Mouse (Mus musculus): ENCODE results near the gene 1700001O22Rik.

Gene 1700001O22Rik

DNA sequence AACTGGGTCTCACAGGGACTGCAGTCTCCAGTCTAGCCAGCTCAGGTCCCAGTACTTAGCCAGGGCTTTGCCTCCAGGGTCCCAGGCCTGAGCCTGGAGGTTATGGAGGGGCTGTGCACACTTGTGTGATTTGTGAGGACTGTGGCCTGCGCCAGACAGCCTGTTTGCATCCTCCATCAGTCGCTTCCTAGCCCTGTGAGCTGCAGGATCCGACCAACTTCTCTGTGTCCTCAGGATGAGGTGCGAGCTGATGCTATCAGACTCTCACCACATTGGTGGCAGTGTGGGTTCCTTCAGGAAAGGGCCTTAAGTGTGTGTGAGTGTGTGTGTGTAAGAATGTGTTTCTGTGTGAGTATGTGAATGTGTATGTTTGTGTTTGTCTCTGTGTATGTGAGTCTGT lies 16.0 kb downstream of the 1700001O22Rik start:
- in situ Hi-C loops (cut with MboI; ENCODE audit: low pct_unique_long_range_greater_than_20kb in 1 of 2, low sequenced_read_pairs in 2 of 2, unreplicated experiment in 1 of 2) = no loop called here

- in situ Hi-C loops (cut with MboI; ENCODE audit: low pct_unique_long_range_greater_than_20kb in 1 of 2, low sequenced_read_pairs in 2 of 2, unreplicated experiment in 1 of 2) = no loop called here
Observed at GRCm38 (mm10) chr2:30784078-30784994, 19.1 kb downstream of the 1700001O22Rik start.

DNA sequence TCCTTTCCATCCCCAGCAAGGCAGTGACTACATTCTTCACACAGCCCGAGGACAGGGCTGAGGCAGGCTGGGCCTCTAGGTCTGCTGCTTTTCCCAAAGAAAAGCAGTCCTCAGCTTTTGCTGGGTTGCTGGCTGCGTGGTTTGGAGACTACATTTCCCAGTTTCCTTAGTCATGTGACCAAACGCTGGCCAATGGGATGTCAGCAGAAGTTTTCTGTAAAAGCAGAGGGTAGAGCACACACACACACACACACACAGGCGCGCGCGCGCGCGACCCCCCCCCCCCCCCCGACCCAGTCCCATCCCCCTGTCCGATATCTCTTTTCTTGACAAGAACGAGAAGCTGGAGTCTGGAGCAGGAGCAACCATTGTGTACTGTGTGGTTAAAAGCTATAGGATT lies 20.1 kb downstream of the 1700001O22Rik start:
- in situ Hi-C loops (cut with MboI; ENCODE audit: low pct_unique_long_range_greater_than_20kb in 1 of 2, low sequenced_read_pairs in 2 of 2, unreplicated experiment in 1 of 2) = no loop called here

DNA sequence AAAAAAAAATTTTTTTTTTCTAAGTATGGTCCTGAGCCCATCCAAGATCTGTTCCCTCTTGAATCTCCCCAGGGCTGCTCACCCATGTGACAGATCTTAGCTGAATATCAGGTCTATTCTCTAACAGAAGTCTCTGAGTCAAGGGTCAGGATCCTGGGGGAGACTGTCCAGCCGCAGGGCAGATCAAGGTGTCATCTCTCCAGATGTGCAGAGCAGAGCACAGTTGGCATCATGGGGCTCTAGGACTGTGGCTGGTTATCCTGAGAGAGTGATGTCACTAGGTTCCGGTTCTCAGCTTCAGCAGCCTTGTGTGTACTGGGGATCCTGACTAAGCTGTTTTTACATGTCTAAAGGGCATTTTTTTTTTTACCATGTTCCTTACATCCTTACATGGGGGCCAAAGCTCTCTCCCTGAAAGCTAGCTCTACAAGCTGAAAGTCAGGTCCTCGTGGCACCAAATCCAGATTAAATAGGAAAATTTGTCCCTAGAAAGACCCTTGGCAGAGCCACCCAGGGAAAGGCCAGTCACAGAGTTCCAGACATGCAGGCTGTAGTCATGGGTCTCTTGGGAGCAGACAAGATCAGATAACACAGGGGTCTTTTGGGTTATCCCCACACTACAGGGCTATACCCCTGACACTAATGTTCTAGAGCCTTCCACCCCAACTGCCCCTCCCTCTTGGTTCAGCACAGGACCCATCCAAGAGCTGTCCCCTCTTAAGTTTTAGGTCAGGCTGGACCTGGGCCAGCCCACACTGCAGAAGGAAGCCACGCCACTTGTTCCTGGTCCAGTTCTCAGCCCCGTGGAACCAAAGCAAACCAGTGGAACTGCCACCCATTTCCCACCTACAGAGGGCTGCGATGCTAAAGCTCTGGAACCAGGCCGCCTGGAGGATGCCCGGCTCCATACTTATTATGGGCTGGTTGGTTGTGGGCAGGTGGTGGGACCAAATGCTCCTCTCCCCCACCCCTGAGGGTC lies 20.9 kb downstream of the 1700001O22Rik start:
- in situ Hi-C loops (cut with MboI; ENCODE audit: low pct_unique_long_range_greater_than_20kb in 1 of 2, low sequenced_read_pairs in 2 of 2, unreplicated experiment in 1 of 2) = no loop called here

- in situ Hi-C loops (cut with MboI; ENCODE audit: low pct_unique_long_range_greater_than_20kb in 1 of 2, low sequenced_read_pairs in 2 of 2, unreplicated experiment in 1 of 2) = no loop called here
Observed at GRCm38 (mm10) chr2:30779241-30779640, 24.2 kb downstream of the 1700001O22Rik start.

DNA sequence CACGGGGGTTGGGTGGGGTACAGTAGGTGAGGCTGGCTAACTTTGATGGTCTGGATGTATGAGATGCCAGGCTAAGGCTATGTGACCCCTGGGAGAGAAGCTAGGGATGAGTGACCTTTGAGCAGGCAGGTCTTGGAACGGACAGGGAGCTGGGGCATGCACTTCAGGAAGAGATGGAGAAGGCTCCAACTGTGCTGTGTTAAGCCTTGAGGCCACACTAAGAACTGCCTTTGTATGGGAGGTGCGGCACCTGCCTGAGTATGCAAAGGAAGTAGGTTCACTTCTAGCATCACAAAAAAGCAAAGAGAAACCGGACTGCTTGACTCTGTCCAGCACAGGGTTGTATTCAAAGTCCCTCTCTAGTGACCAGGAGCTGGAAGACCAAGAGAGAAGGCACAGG lies 25.2 kb downstream of the 1700001O22Rik start:
- in situ Hi-C loops (cut with MboI; ENCODE audit: low pct_unique_long_range_greater_than_20kb in 1 of 2, low sequenced_read_pairs in 2 of 2, unreplicated experiment in 1 of 2) = no loop called here

GRCm38 (mm10) chr2:30777266-30777665 lies 26.2 kb downstream of the 1700001O22Rik start:
- in situ Hi-C loops (cut with MboI; ENCODE audit: low pct_unique_long_range_greater_than_20kb in 1 of 2, low sequenced_read_pairs in 2 of 2, unreplicated experiment in 1 of 2) = no loop called here

- in situ Hi-C loops (cut with MboI; ENCODE audit: low pct_unique_long_range_greater_than_20kb in 1 of 2, low sequenced_read_pairs in 2 of 2, unreplicated experiment in 1 of 2) = no loop called here
Observed at GRCm38 (mm10) chr2:30775955-30776354, 27.5 kb downstream of the 1700001O22Rik start.

- in situ Hi-C loops (cut with MboI; ENCODE audit: low pct_unique_long_range_greater_than_20kb in 1 of 2, low sequenced_read_pairs in 2 of 2, unreplicated experiment in 1 of 2) = no loop called here
Observed at GRCm38 (mm10) chr2:30773313-30774005, 30.0 kb downstream of the 1700001O22Rik start.

DNA sequence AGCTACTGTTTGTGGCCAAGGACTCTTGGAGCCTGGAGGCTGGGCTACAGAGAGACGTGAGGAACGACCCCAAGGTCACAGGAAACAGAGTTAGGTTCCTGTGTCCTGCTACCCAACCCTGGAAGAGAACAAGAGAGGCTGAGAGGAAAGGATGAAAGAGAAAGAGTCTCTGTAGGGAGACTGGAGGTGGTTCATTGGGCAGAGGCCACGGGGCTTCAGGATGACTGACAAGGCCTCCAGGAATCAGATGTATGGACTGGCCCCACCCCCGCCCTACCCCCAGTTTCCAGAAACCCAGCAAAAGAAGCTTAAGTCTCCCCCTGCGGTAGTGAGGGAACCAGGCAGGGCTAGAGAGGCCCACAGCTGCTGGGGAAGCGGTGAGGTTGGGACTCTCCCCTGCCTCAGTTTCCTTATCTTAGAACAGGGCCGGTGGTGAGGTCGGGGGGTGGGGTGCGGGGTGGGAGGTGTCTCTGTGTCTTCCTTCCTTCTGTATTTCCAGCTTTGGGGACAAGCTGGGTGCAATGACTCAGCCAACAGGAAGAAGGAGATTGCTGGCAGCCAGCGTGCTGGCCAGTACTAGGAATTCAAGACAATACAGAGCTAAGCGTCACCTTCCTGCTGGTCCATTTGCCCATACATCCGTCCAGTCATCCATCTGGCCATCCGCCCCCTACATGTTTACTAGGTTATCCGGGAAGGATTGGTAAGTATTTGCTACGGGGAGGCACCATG lies 30.7 kb downstream of the 1700001O22Rik start:
- in situ Hi-C loops (cut with MboI; ENCODE audit: low pct_unique_long_range_greater_than_20kb in 1 of 2, low sequenced_read_pairs in 2 of 2, unreplicated experiment in 1 of 2) = no loop called here

- in situ Hi-C loops (cut with MboI; ENCODE audit: low pct_unique_long_range_greater_than_20kb in 1 of 2, low sequenced_read_pairs in 2 of 2, unreplicated experiment in 1 of 2) = no loop called here
Observed at GRCm38 (mm10) chr2:30771806-30772460, 31.5 kb downstream of the 1700001O22Rik start.

DNA sequence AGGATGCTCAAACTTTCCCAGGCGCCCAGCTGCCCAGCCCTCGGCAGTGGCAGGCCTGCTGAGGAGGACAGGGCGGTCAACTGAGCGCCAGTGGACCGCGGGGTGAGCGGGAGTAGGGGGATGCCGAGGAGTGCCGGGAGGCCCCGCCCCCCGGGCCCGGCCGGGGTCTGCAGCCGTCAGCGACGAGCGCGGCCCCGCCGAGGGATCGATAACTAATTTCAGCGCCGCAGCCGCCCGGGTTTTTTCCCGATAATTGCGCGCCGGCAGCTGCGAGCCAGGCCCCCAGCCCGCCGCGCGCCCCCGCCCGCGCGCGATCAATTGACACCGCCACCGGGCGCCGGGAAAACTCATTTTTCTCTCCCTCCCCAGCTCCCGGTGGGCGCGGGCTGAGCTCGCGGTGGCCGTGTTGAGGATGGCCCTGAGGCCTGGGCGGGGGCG lies 32.1 kb downstream of the 1700001O22Rik start:
- in situ Hi-C loops (cut with MboI; ENCODE audit: low pct_unique_long_range_greater_than_20kb in 1 of 2, low sequenced_read_pairs in 2 of 2, unreplicated experiment in 1 of 2) = no loop called here

DNA sequence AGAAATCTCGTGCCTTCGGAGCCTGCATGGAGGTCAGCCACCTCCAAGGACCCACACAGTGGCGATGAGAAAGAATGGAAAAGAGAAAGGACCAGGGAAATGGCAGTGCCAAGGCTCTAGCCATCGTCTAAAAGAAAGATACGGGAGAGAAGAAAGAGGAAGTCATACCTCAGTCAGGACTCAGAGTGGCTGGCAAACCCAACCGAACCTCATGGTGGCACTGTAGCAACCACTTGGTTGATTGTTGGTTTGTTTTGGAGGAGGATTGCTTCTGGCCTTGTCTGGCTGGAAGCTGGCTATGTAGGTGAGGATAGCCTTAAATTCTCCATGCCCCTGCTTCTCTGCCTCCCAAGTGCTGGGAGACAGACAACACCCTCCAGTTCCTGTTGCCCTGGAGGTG lies 34.3 kb downstream of the 1700001O22Rik start:
- in situ Hi-C loops (cut with MboI; ENCODE audit: low pct_unique_long_range_greater_than_20kb in 1 of 2, low sequenced_read_pairs in 2 of 2, unreplicated experiment in 1 of 2) = no loop called here

DNA sequence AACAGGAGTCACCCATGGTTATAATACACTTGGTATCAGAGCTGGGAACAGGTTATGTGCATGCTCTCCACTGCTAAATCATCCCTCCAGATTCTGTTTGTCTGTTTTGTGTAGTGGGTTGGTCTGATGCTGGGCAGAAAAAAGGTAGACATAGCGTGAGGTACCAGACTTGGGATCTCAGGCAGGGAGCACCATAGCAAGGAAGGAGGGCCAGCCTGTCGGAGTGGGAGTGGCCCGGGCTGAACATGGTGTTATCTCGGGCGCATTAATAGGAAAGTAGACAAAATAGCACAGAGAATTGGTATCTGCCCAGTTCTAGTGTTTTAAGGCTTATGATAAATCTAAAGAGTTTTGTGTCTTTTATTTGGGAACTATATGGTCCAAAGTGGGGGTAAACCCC lies 34.9 kb downstream of the 1700001O22Rik start:
- in situ Hi-C loops (cut with MboI; ENCODE audit: low pct_unique_long_range_greater_than_20kb in 1 of 2, low sequenced_read_pairs in 2 of 2, unreplicated experiment in 1 of 2) = no loop called here

DNA sequence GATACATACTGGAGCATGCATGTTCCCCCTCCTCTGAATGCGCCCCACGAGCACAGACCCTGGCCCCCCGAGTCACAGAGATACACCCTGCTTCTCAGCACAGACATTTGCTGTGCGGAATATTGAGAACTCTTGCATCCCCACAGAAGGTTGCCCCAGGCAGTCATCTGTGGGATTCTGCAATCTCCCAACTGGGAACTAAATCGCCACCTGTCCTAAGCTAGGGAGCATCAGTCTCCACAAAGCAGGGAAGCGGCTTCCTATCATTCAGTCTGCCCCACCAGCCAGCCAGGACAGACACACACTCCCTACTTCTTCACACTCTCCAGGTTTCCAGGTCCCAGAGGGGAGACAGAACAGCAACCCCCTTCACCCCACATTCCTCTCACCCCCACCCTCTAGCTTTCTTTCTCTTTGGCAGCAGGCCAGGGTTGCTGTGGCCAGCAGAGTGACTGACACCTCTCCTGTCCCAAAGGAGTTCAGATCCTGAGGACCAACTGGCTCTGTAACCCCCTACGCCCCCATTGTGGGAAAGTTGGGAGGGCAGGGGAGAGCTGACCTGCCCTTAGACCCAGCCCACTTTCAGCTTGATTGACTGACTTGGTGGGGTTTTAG lies 35.7 kb downstream of the 1700001O22Rik start:
- in situ Hi-C loops (cut with MboI; ENCODE audit: low pct_unique_long_range_greater_than_20kb in 1 of 2, low sequenced_read_pairs in 2 of 2, unreplicated experiment in 1 of 2) = no loop called here

DNA sequence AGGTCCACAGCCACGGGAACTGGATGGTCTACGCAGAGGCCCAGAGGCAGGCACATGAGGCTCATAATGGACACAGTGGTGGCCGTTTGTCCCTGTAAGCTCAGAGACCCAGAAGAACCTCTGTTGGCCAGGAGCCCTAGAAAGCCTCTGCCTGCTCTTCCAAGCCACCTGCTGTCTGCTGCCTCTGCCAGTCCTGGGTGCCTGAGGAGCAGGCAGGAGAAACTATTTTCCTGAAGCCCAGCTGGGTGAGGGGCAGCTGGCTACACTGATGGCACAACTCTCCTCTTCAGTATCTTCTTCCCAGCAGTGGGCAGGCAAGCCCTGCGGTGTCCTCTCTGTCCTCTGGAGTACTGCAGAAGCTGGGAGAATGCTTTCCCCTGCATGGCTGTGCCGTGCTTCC lies 37.0 kb downstream of the 1700001O22Rik start:
- in situ Hi-C loops (cut with MboI; ENCODE audit: low pct_unique_long_range_greater_than_20kb in 1 of 2, low sequenced_read_pairs in 2 of 2, unreplicated experiment in 1 of 2) = no loop called here

- in situ Hi-C loops (cut with MboI; ENCODE audit: low pct_unique_long_range_greater_than_20kb in 1 of 2, low sequenced_read_pairs in 2 of 2, unreplicated experiment in 1 of 2) = no loop called here
Observed at GRCm38 (mm10) chr2:30760706-30761105, 42.8 kb downstream of the 1700001O22Rik start.
